Mouse (Mus musculus) heart, embryonic 15.5 days (tissue): Measurements from ENCODE around the gene Syne2. TPM values are rescaled to one million over a fixed set of nuclear protein-coding genes. Genes with fewer than 3 reads are reported as not detected.

ENCODE experiments used
- ATAC-seq: fragments of 200-750 bp; cut with Nextera tagmentation; replicated peaks from 2 replicates; pipeline ENCODE4 v1.8.0; 2017; ENCODE audit warnings: low read depth, moderate TSS enrichment; ENCODE audit not compliant: insufficient number of reproducible peaks, insufficient read depth, low FRiP score
- H3K27ac ChIP-seq: fragments of 300-500 bp; sonication (generic); 2 replicates; pipeline ENCODE4 v1.5.1; 2015; ENCODE audit warnings: mild to moderate bottlenecking, inconsistent platforms
- H3K27me3 ChIP-seq: fragments of 300-500 bp; sonication (generic); 2 replicates; pipeline ENCODE4 v1.6.1; 2015; ENCODE audit warnings: inconsistent platforms
- H3K36me3 ChIP-seq: fragments of 300-500 bp; sonication (generic); 2 replicates; pipeline ENCODE4 v1.6.1; 2015; ENCODE audit warnings: mild to moderate bottlenecking, inconsistent platforms
- H3K4me1 ChIP-seq: fragments of 300-500 bp; sonication (generic); replicated peaks from 2 replicates; pipeline ENCODE4 v1.6.1; 2015; ENCODE audit warnings: inconsistent platforms
- H3K4me2 ChIP-seq: fragments of 300-500 bp; sonication (generic); 2 replicates; pipeline ENCODE4 v1.6.1; 2015; ENCODE audit warnings: inconsistent platforms, mild to moderate bottlenecking, moderate library complexity
- H3K4me3 ChIP-seq: fragments of 300-500 bp; sonication (generic); 2 replicates; pipeline ENCODE4 v1.5.1; 2015; ENCODE audit warnings: mild to moderate bottlenecking, inconsistent platforms
- H3K9ac ChIP-seq: fragments of 300-500 bp; sonication (generic); 2 replicates; pipeline ENCODE4 v1.6.1; 2015; ENCODE audit warnings: mild to moderate bottlenecking, inconsistent platforms
- H3K9me3 ChIP-seq: fragments of 300-500 bp; sonication (generic); replicated peaks from 2 replicates; pipeline ENCODE4 v1.6.1; 2016; ENCODE audit warnings: inconsistent platforms
- WGBS: fragments of 180-500 bp; shearing (Covaris S2); methylation state at CpG from one replicate; pipeline ENCODE4 v1.1.7; 2015; ENCODE audit warnings: mixed read lengths; 5-methylcytosine and 5-hydroxymethylcytosine counted together
- polyA plus RNA-seq: library from polyadenylated mRNA; unstranded; fragments of >200 nt; fragmentation: Nextera tagmentation; extraction: Ambion mirVana; gene quantifications from 2 replicates; pipeline ENCODE4 v1.2.1, GENCODE M21; 2015

Gene Syne2
- polyA plus RNA-seq, 1 experiment from 2014 or later = 38.7 TPM

DNA sequence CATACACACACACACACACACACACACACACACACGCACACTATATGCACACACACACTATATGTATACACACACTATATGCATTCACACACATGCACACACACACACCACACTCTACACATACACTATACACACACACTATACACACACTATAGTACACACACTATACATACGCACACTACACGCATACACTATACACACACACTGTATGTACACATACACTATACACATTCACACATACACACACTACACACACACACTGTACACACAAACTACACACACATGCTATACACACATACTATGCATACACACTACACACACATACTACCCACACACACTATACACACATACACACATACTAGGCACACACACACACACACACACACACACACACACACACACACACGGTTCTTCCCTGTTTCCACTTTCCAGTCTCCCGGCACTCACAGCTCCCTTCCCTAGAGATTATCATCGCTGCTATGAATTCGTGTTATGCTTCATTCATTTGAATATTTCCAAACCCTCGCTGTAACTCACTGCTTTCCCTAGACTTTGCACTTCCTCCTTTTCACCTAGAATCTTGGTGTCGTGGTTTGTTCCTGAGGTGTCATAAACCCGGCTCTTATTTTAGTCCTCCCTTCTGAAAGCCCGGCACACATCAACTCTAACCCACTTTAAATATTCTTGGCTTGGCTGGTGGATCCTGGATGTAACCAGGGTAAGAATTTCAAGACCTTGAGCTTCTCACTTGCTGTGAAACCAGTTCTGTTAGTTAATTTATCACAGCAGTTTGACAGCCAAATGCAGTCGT is 15.4 kb downstream of the Syne2 start:
- no peak for ATAC-seq

DNA sequence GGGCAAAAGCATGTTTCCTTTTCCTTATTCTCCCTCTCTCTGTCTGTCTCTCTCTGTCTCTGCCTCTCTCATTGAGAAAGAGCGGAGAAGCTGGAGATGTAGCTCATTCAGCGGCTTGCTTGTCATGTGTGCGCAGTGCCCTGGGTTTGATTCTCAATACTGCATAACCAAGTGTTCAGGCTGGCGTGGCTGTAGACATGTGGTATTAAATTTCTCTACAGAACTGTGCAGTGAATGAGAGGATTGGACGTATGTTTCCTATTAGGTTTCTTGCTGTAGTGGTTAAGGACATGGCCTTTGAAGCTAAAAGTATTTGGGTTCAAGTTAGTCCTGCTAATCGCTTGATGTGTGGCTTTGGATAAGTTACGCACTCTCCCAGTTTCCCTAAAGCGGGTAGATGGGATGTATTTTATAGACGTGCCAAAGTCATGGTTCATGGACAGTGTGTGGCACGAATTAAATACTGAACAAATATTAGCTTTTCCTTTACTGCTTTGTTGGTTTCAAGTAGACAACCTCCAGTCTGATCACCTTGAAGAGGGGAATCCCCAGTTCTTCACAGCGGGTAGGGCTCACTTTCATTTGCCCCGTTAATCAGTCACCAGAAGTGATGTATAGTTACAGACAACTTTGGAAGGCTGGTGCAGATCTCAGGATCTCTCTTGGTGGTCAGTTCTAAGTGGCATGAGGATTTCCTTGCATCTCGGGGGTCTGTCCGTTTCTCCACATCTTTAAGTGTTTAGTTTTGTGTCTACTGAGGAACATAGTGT is 16.2 kb downstream of the Syne2 start:
- Histone ChIP-seq H3K4me1 (peaks cover 46% of the 10 kb centered on the region), H3K27me3 (no peaks in the 10 kb centered on the region), H3K4me3 (no peak overlapping the region), H3K36me3 (no peaks in the 10 kb centered on the region), H3K9ac (no peak overlapping the region), H3K9me3 (no peaks in the 10 kb centered on the region), H3K27ac (peak overlapping the region; percentile 47), H3K4me2 (peak overlapping the region; percentile 31)
- no peak for ATAC-seq
- 66% methylated on average over 14 of the region's 14 CpGs for whole genome bisulfite sequencing

More for the DNA sequence above, 15.4 kb downstream of the Syne2 start:
- Histone ChIP-seq H3K27ac (peak overlapping the region; percentile 47), H3K4me2 (peak overlapping the region; percentile 31), H3K9me3 (no peaks in the 10 kb centered on the region), H3K27me3 (no peaks in the 10 kb centered on the region), H3K4me3 (no peak overlapping the region), H3K4me1 (peaks cover 43% of the 10 kb centered on the region), H3K36me3 (no peaks in the 10 kb centered on the region), H3K9ac (no peak overlapping the region)
- WGBS = 37% methylated on average over 12 of the region's 12 CpGs

DNA sequence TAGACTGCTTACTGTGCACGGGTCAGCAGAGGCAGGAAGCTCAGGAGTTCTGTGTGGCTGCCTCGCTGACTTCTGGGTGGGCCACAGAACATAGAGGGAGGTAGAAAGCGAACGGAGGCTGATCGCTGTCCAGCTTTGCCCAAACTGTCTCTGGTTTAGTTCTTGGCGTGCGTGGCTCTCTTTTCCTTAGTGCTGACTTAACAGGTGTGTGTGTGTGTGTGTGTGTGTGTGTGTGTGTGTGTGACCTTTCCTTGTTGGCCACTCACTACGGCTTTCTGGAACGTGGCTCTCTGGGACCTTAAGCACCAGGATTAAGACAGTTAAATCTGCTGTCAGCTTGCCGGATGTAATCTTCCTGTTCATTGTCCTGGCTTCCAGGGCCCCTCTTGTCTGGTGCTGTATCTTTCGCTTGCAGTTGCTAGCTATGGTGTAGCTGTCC is 18.6 kb downstream of the Syne2 start:
- H3K27ac ChIP-seq = peak overlapping the region; percentile 51
- peak overlapping the region; percentile 27 for H3K4me3 ChIP-seq
- H3K9me3 ChIP-seq = no peaks in the 10 kb centered on the region
- no peak overlapping the region for H3K9ac ChIP-seq
- H3K4me1 ChIP-seq = peaks cover 63% of the 10 kb centered on the region
- H3K4me2 ChIP-seq = peak overlapping the region; percentile 53
- ATAC-seq = 0 out of 2 replicates have a peak, but pooled peaks have one; percentile 25
- no peaks in the 10 kb centered on the region for H3K27me3 ChIP-seq
- H3K36me3 ChIP-seq = no peaks in the 10 kb centered on the region
- 7% methylated on average over 11 of the region's 11 CpGs for WGBS

DNA sequence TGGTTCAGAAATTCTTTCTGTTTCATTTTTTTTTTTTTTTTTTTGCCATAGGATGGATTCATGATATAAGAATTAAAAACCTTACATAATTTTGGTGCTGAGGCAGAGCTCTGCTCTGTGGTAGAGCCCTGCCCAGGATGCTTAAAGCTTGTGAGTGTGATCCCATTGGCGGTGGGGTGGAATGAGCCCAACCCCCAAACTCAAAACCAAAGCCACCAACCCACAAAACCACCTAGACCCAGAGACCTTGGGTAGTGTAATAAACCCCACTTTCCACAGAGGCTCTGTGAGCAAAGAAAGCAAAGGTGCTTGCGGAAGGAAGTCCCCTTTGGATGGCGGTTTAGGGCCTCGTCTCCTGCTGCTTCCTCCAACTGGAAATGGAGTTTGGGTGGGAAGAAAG is 19.5 kb downstream of the Syne2 start:
- Histone ChIP-seq H3K27me3 (no peaks in the 10 kb centered on the region), H3K4me2 (no peak overlapping the region), H3K36me3 (no peaks in the 10 kb centered on the region), H3K9me3 (no peaks in the 10 kb centered on the region), H3K9ac (no peak overlapping the region), H3K4me3 (no peak overlapping the region), H3K4me1 (peaks cover 63% of the 10 kb centered on the region), H3K27ac (no peak overlapping the region)
- ATAC-seq = no peak
- WGBS = 74% methylated on average over 4 of the region's 4 CpGs

DNA sequence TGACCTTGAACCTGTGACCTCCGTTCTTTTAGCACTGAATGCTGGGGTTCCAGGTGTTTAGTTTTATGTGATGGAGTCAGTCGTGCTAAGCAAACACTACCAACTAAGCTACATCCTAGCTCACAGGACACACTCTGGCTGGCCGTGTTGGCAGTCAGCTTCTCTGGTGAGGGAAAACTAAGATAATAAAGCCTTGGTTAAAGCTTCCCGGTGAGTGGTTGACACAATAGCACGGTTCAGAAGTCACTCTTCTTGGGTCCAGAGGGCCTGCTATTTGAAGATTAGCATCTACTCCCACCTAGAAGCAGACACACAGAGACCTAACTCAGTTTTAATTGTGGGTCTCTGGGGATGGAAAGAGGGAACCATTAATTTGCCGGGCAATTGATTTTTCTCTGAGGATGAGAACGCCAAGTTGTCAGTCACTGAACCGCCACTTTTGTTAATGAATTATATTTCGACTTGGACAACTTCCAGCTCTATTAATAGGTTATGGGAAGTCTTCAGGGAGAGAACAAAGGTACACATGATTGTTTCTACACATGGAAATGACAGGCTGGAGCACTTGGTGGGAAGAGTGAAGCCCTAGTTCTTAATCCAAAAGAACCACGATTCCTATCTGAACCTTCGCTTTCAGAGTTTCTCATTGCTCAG is 21.3 kb downstream of the Syne2 start:
- Histone ChIP-seq H3K27ac (peak overlapping the region; percentile 50), H3K4me3 (no peak overlapping the region), H3K9ac (0 out of 2 replicates have a peak overlapping the region, but pooled peaks have one; percentile 19), H3K4me2 (0 out of 2 replicates have a peak overlapping the region, but pooled peaks have one; percentile 14), H3K36me3 (no peaks in the 10 kb centered on the region), H3K4me1 (peaks cover 52% of the 10 kb centered on the region), H3K9me3 (no peaks in the 10 kb centered on the region), H3K27me3 (no peaks in the 10 kb centered on the region)
- WGBS = 39% methylated on average over 11 of the region's 11 CpGs
- no peak for ATAC-seq

DNA sequence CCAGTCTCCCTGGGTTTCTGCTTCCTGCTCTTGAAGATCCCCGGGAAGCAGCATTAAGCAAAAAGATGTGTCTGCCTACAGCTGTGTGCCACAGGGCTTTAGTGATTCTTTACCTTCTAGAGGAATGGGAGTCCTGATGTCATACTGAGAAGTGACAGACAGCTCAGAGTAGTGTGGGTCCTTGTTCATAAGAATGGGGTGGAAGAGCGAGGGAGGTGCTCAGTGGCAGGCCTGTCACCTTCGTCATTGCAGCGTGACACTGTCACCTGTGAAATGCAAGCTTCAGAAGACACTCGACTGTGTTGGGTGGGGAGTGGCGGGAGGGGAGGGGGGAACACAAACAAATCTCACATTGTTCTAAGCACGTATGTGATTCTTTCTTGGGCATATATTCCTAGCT is 23.2 kb downstream of the Syne2 start:
- H3K36me3 ChIP-seq = no peaks in the 10 kb centered on the region
- no peak overlapping the region for H3K4me3 ChIP-seq
- no peak overlapping the region for H3K4me2 ChIP-seq
- ATAC-seq = no peak
- H3K27me3 ChIP-seq = no peaks in the 10 kb centered on the region
- H3K27ac ChIP-seq = no peak overlapping the region
- WGBS = 58% methylated on average over 7 of the region's 7 CpGs
- H3K9ac ChIP-seq = no peak overlapping the region
- peaks cover 46% of the 10 kb centered on the region for H3K4me1 ChIP-seq
- H3K9me3 ChIP-seq = no peaks in the 10 kb centered on the region

DNA sequence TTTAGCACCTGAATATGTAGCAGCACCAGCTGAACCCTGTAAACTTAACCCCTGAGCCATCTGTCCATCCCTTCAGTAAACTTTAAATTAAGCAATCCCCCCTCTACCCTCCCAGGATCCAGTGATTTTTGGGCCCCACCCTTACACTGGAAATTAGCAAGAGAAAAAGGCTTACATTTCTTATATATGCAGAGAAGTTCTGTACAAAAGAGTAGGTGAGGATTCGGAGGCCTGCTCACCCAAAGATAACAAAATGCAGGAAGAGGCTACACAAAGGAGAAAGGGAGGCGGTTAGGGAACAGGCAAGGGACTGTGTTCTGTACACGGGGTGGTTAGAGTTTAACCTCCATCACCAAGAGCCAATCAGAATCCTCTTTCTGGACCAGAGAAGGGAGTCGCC is 26.4 kb downstream of the Syne2 start:
- no peak overlapping the region for H3K4me2 ChIP-seq
- H3K36me3 ChIP-seq = no peaks in the 10 kb centered on the region
- H3K27ac ChIP-seq = no peak overlapping the region
- ATAC-seq = no peak
- H3K9ac ChIP-seq = no peak overlapping the region
- peaks cover 33% of the 10 kb centered on the region for H3K4me1 ChIP-seq
- H3K9me3 ChIP-seq = no peaks in the 10 kb centered on the region
- 68% methylated on average over 4 of the region's 4 CpGs for WGBS
- H3K4me3 ChIP-seq = no peak overlapping the region
- no peaks in the 10 kb centered on the region for H3K27me3 ChIP-seq

DNA sequence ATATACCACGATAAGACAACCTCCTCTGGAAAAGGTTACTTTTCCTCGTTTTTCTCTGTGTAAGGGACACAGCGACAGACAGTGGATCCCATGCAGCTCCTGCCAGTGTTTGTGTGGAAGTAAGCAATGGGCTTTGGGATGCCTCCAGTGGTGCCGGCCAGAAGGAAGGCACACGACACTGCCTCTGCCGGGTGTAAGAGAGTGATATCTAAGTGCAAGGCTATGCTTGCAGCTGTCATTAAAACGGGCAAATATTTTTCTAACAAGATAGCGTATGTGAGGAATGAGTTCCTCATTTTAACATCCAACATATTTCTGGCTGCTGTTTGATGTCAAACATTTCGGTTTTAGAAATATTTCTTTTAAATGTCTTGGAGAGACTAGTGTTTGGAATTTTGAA is 27.1 kb downstream of the Syne2 start:
- Histone ChIP-seq H3K9ac (no peak overlapping the region), H3K9me3 (no peaks in the 10 kb centered on the region), H3K36me3 (no peaks in the 10 kb centered on the region), H3K27me3 (no peaks in the 10 kb centered on the region), H3K4me1 (peaks cover 26% of the 10 kb centered on the region), H3K4me3 (no peak overlapping the region), H3K27ac (peak overlapping the region; percentile 49; the same call in 1 of the 2 replicates), H3K4me2 (no peak overlapping the region)
- no peak for ATAC-seq
- WGBS = 43% methylated on average over 9 of the region's 9 CpGs

DNA sequence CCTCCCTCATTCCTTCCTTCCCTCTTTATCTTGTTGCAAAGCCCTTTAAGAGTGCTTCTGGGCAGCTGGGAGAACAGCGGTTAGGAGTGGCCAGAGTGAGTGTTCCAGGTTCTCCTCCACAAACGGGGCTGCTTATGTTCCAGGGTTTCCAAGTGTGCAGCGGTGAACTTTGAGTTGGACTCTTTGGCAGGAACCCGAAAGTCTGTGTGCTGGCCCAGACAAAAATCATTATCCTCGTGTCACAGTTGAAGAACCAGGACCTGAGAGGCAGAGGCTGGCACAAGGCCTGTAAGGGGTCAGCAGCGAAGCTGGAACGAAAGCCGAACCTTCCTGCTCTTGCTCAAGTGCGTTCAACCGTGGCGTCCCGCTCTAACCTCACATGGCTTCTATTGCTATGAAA is 28.6 kb downstream of the Syne2 start:
- Histone ChIP-seq H3K4me3 (no peak overlapping the region), H3K27me3 (no peaks in the 10 kb centered on the region), H3K4me2 (no peak overlapping the region), H3K4me1 (peaks cover 18% of the 10 kb centered on the region), H3K9ac (no peak overlapping the region), H3K9me3 (no peaks in the 10 kb centered on the region), H3K27ac (0 out of 2 replicates have a peak overlapping the region, but pooled peaks have one; percentile 7), H3K36me3 (no peaks in the 10 kb centered on the region)
- no peak for ATAC-seq
- 63% methylated on average over 12 of the region's 12 CpGs for WGBS

DNA sequence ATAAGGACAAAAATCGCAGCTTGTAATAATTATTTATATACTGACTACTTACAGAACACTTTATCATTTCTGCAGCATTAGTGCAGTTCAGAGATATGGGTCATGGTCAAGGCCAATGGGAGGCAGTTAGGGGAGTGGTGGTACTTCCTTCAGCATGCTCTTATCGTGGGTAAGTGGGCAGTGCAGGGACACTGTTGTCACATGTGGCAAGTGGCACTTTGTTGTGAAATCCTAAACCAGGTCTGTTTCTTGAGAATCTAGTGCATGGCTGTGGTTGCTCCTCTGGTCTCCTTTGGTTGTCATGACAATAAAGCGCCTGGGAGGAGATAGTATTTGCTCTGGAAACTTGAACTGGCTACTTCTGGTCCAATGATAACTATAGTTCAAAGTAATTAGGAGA is 32.3 kb downstream of the Syne2 start:
- H3K27me3 ChIP-seq = no peaks in the 10 kb centered on the region
- no peak overlapping the region for H3K27ac ChIP-seq
- H3K9ac ChIP-seq = no peak overlapping the region
- 52% methylated on average over 3 of the region's 3 CpGs for WGBS
- peaks cover 39% of the 10 kb centered on the region for H3K4me1 ChIP-seq
- H3K9me3 ChIP-seq = no peaks in the 10 kb centered on the region
- no peak overlapping the region for H3K4me2 ChIP-seq
- no peaks in the 10 kb centered on the region for H3K36me3 ChIP-seq
- H3K4me3 ChIP-seq = no peak overlapping the region
- no peak for ATAC-seq

DNA sequence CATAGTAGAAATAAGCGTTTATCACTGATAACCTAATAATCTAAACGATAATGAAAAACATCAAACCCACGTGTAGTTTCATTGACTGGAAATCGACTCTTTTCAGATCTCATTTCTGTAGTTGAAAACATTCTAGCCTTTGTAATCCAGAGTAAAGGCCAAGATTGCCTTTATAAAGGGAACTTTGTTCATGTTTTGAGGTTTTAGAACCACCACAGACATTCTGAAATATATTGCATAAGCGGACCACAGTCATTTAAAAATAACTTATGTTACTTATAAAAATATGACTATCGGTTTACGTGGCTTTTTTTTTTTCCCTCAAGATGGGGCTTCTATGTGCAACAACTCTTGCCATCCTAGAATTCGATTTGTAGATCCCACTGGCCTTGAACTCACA is 33.5 kb downstream of the Syne2 start:
- Histone ChIP-seq H3K27me3 (no peaks in the 10 kb centered on the region), H3K4me2 (no peak overlapping the region), H3K9ac (no peak overlapping the region), H3K36me3 (no peaks in the 10 kb centered on the region), H3K4me1 (peaks cover 43% of the 10 kb centered on the region), H3K4me3 (no peak overlapping the region), H3K9me3 (no peaks in the 10 kb centered on the region), H3K27ac (no peak overlapping the region)
- WGBS = 74% methylated on average over 8 of the region's 8 CpGs
- ATAC-seq = no peak
